Mouse (Mus musculus): ENCODE measurements around the gene Fam3c. TPM values are rescaled to one million over a fixed set of nuclear protein-coding genes. Genes with fewer than 3 reads are reported as not detected.

Gene Fam3c
- polyA plus RNA-seq, 1 experiment from 2014 or later: 42.7 TPM

DNA sequence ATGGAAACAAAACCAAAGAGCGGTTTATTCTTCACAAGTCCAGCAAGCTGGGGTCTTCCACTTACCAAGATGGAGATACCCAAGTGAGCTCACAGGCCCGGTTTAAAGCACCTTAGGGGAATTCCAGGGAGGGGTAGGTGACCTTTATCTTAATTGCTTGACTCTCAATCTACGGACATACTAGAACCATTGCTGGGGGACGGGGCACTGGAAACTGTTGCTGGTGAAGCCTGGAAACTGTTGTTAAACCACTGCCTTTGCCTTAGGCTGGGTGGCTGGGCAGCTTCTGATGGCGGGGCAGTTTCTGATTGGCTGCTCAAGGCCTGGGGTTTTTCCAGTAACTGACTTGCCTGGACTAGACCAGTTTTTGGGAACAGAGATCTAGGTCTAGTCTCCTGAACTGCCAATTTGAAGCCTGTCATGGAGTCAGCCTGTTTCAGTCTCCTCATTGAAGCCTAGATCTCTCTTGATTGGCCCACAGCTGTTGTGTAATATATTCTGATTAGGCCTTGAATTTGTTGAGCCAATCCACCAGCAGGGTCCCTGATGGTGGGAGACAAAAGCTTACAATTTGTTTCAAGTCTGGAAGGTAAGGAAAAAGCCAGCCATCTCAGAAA, 29.3 kb upstream of the Fam3c start:
- H3K9me3 ChIP-seq (replicated peaks; ENCODE audit: control insufficient read depth, low read length): no peaks in the 10 kb centered on the region
- no peaks in the 10 kb centered on the region for H3K4me1 ChIP-seq (ENCODE audit: control insufficient read depth, insufficient read depth, low read length)
- no peaks in the 10 kb centered on the region for H3K27me3 ChIP-seq (ENCODE audit: control insufficient read depth, insufficient read depth, low read length)
- 80% methylated on average over 5 of the region's 5 CpGs for WGBS
- H3K9ac ChIP-seq (ENCODE audit: low read length): no peak overlapping the region
- H3K4me3 ChIP-seq (ENCODE audit: low read length): no peak overlapping the region
- no peak overlapping the region for H3K4me2 ChIP-seq (ENCODE audit: low read depth, low read length)
- no peak for ATAC-seq (replicated peaks; ENCODE audit: extremely low read depth, insufficient read depth, low FRiP score)
- H3K36me3 ChIP-seq (ENCODE audit: control insufficient read depth, insufficient read depth): no peaks in the 10 kb centered on the region
- no peak overlapping the region for H3K27ac ChIP-seq (ENCODE audit: low read length)

DNA sequence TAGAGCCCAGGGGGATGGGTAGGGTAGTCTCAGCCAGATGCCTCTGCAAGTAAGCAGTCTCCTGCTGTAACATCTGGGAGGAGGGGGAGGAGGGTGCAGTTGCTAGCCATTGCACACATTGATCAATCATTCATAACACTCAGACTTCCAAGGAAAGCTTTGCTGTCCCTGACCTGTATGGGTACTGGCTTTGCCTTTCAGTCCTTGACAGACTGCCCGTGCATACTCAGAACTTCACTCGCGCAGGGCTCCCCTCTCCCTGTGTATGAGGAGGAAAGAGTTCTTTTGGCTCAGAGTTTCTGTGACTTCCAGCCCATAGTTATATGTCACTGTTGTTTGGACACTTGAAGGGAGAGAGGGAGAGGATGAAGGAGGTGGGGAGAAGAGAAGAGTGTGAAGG, 24.2 kb upstream of the Fam3c start:
- no peak for ATAC-seq (replicated peaks; ENCODE audit: extremely low read depth, insufficient read depth, low FRiP score)

DNA sequence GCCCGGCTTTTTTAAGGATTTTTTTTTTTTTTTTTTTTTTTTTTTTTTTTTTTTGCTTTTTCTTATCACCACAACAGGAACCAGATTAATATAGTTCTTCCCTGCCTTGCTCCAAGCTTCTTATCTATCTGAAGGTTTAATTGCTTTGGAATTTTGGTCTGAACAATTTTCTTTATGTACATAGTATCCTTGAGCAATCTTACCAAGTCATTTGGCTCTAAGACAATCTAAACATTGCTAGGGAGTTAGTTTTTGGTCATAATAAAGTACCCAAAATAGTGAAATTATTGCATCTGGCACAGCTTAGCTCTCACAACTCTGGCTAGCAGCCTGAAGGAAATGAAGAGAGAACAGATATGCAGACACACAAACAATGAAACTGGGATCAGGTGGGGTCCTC, 23.8 kb upstream of the Fam3c start:
- H3K4me3 ChIP-seq (ENCODE audit: low read length): no peak overlapping the region
- no peak overlapping the region for H3K27ac ChIP-seq (ENCODE audit: low read length)
- 0 out of 2 replicates have a peak, but pooled peaks have one; percentile 14 for ATAC-seq (replicated peaks; ENCODE audit: extremely low read depth, insufficient read depth, low FRiP score)
- no peak overlapping the region for H3K9ac ChIP-seq (ENCODE audit: low read length)
- H3K27me3 ChIP-seq (ENCODE audit: control insufficient read depth, insufficient read depth, low read length): no peaks in the 10 kb centered on the region
- H3K4me2 ChIP-seq (ENCODE audit: low read depth, low read length): no peak overlapping the region
- no peaks in the 10 kb centered on the region for H3K9me3 ChIP-seq (replicated peaks; ENCODE audit: control insufficient read depth, low read length)
- H3K4me1 ChIP-seq (ENCODE audit: control insufficient read depth, insufficient read depth, low read length): no peaks in the 10 kb centered on the region
- H3K36me3 ChIP-seq (ENCODE audit: control insufficient read depth, insufficient read depth): no peaks in the 10 kb centered on the region
- WGBS: 69% methylated on average over 1 of the region's 1 CpGs

More for the DNA sequence above, 24.2 kb upstream of the Fam3c start:
- no peak overlapping the region for H3K9ac ChIP-seq (ENCODE audit: low read length)
- no peak overlapping the region for H3K4me2 ChIP-seq (ENCODE audit: low read depth, low read length)
- H3K27ac ChIP-seq (ENCODE audit: low read length): no peak overlapping the region
- no peaks in the 10 kb centered on the region for H3K27me3 ChIP-seq (ENCODE audit: control insufficient read depth, insufficient read depth, low read length)
- WGBS: 84% methylated on average over 3 of the region's 3 CpGs
- no peaks in the 10 kb centered on the region for H3K36me3 ChIP-seq (ENCODE audit: control insufficient read depth, insufficient read depth)
- H3K4me3 ChIP-seq (ENCODE audit: low read length): no peak overlapping the region
- H3K9me3 ChIP-seq (replicated peaks; ENCODE audit: control insufficient read depth, low read length): no peaks in the 10 kb centered on the region
- H3K4me1 ChIP-seq (ENCODE audit: control insufficient read depth, insufficient read depth, low read length): no peaks in the 10 kb centered on the region

DNA sequence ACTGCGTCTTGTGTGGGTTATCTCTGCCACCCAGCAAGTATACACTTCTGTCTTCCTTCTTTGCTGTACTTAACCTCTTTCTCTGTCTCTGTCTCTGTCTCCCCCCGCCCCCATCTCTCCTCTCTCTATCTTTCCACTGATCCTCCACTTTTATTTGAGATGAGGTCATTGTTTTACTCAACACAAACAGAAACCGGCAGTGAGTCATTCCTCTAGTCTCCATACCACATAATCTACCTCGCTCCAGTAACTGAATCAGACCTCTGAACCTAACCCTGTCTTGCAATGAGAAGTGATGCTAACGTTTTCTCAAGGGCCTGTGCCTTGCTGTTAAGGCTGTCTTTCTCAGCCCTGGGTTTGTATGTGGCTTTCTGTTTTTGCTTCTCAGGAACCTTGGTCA, 22.4 kb upstream of the Fam3c start:
- no peak for ATAC-seq (replicated peaks; ENCODE audit: extremely low read depth, insufficient read depth, low FRiP score)
- H3K4me2 ChIP-seq (ENCODE audit: low read depth, low read length): no peak overlapping the region
- no peak overlapping the region for H3K9ac ChIP-seq (ENCODE audit: low read length)
- no peak overlapping the region for H3K27ac ChIP-seq (ENCODE audit: low read length)
- H3K27me3 ChIP-seq (ENCODE audit: control insufficient read depth, insufficient read depth, low read length): no peaks in the 10 kb centered on the region
- H3K4me3 ChIP-seq (ENCODE audit: low read length): no peak overlapping the region
- H3K36me3 ChIP-seq (ENCODE audit: control insufficient read depth, insufficient read depth): no peaks in the 10 kb centered on the region
- H3K9me3 ChIP-seq (replicated peaks; ENCODE audit: control insufficient read depth, low read length): no peaks in the 10 kb centered on the region
- H3K4me1 ChIP-seq (ENCODE audit: control insufficient read depth, insufficient read depth, low read length): no peaks in the 10 kb centered on the region
- 49% methylated on average over 5 of the region's 5 CpGs for WGBS

DNA sequence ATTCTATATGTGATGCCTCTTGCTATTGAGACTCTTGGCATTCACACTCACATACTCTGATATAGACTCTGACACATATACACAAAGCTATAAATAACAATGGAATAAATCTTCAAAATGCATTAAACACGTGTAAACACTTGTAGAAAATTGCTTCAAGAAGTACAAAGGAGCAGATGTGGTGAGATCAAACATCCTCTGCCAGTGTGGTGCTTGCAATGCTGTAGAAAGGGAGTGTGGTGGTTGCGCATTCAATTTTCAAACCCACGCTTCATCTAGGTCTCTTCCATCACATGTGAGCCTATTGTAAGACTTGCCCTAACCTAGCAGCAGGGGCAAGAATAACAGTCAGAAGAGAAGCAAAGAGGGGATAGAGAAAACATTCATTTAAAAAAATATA, 18.7 kb upstream of the Fam3c start:
- 69% methylated on average over 3 of the region's 3 CpGs for WGBS

DNA sequence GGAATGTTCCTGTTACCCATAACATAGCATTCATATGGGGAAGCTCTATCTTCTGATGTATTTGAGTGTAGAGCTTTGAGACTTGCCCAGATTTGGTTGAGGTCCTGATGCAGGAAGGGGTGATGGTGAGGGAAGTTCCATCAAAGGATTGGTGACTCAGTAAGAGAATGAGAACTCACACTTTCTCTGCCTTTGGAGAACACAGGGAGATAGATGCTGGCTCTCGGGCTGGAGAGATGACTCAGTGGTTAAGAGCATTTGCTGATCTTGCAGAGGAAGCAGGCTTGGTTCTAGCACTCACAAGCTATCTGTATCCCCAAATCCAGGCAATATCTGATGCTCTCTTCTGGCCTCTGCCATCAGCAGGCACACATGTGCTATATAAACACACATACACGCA, 17.4 kb upstream of the Fam3c start:
- Histone ChIP-seq H3K36me3 (ENCODE audit: control insufficient read depth, insufficient read depth) (no peaks in the 10 kb centered on the region), H3K4me2 (ENCODE audit: low read depth, low read length) (no peak overlapping the region), H3K4me1 (ENCODE audit: control insufficient read depth, insufficient read depth, low read length) (no peaks in the 10 kb centered on the region), H3K27ac (ENCODE audit: low read length) (no peak overlapping the region), H3K27me3 (ENCODE audit: control insufficient read depth, insufficient read depth, low read length) (no peaks in the 10 kb centered on the region), H3K9me3 (replicated peaks; ENCODE audit: control insufficient read depth, low read length) (no peaks in the 10 kb centered on the region), H3K4me3 (ENCODE audit: low read length) (no peak overlapping the region), H3K9ac (ENCODE audit: low read length) (no peak overlapping the region)
- 76% methylated on average over 2 of the region's 2 CpGs for WGBS
- ATAC-seq (replicated peaks; ENCODE audit: extremely low read depth, insufficient read depth, low FRiP score): no peak

More for the DNA sequence above, 18.7 kb upstream of the Fam3c start:
- no peak for ATAC-seq (replicated peaks; ENCODE audit: extremely low read depth, insufficient read depth, low FRiP score)
- H3K4me3 ChIP-seq (ENCODE audit: low read length): no peak overlapping the region
- no peak overlapping the region for H3K9ac ChIP-seq (ENCODE audit: low read length)
- no peaks in the 10 kb centered on the region for H3K9me3 ChIP-seq (replicated peaks; ENCODE audit: control insufficient read depth, low read length)
- H3K4me1 ChIP-seq (ENCODE audit: control insufficient read depth, insufficient read depth, low read length): no peaks in the 10 kb centered on the region
- H3K36me3 ChIP-seq (ENCODE audit: control insufficient read depth, insufficient read depth): no peaks in the 10 kb centered on the region
- H3K27ac ChIP-seq (ENCODE audit: low read length): no peak overlapping the region
- no peak overlapping the region for H3K4me2 ChIP-seq (ENCODE audit: low read depth, low read length)
- no peaks in the 10 kb centered on the region for H3K27me3 ChIP-seq (ENCODE audit: control insufficient read depth, insufficient read depth, low read length)

DNA sequence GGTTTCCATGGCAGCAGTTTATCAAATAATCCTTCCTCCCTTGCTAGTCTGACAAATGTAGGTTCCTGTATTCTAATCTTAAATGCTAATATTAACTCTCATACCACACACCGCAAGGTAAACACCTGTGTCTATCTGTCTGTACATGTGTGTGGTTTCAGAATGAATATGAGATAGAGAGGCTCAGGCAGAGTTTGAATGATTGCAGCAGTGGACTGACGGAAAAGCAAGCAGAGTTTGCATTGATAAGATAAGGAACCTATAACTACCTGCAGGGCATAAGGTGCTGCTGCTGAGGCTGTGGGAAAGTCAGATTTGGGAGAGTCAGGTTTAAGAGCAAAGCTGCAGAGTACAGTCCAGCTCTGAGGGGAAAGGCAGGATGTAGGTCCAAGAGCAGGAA, 10.9 kb upstream of the Fam3c start:
- Histone ChIP-seq H3K4me3 (ENCODE audit: low read length) (no peak overlapping the region), H3K9me3 (replicated peaks; ENCODE audit: control insufficient read depth, low read length) (no peaks in the 10 kb centered on the region), H3K27ac (ENCODE audit: low read length) (no peak overlapping the region), H3K36me3 (ENCODE audit: control insufficient read depth, insufficient read depth) (no peaks in the 10 kb centered on the region), H3K4me1 (ENCODE audit: control insufficient read depth, insufficient read depth, low read length) (no peaks in the 10 kb centered on the region), H3K4me2 (ENCODE audit: low read depth, low read length) (no peak overlapping the region), H3K9ac (ENCODE audit: low read length) (no peak overlapping the region), H3K27me3 (ENCODE audit: control insufficient read depth, insufficient read depth, low read length) (no peaks in the 10 kb centered on the region)
- ATAC-seq (replicated peaks; ENCODE audit: extremely low read depth, insufficient read depth, low FRiP score): no peak
- 64% methylated on average over 2 of the region's 2 CpGs for WGBS

DNA sequence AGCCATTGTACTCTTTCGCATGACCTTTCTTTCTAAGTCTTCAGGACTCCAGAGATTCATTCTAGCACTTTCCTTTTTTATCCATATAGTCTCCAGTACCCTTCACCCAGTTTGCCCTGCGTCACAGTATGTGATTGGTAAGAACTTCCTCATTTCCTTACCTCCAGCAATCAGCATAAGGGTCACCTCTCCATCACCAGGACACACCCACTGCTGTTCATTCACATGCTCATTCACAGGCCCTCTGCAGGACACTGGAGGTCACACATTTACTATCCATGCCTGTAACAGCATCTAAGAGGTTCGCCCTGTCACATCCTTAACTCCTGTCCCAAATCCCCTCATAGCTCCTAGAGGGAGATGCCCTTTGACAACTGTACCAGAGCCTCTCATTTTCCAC, 7.5 kb upstream of the Fam3c start:
- 74% methylated on average over 3 of the region's 3 CpGs for WGBS
- Histone ChIP-seq H3K4me1 (ENCODE audit: control insufficient read depth, insufficient read depth, low read length) (no peaks in the 10 kb centered on the region), H3K36me3 (ENCODE audit: control insufficient read depth, insufficient read depth) (no peaks in the 10 kb centered on the region), H3K4me2 (ENCODE audit: low read depth, low read length) (no peak overlapping the region), H3K27me3 (ENCODE audit: control insufficient read depth, insufficient read depth, low read length) (no peaks in the 10 kb centered on the region), H3K27ac (ENCODE audit: low read length) (no peak overlapping the region), H3K9ac (ENCODE audit: low read length) (no peak overlapping the region), H3K4me3 (ENCODE audit: low read length) (no peak overlapping the region), H3K9me3 (replicated peaks; ENCODE audit: control insufficient read depth, low read length) (no peaks in the 10 kb centered on the region)
- ATAC-seq (replicated peaks; ENCODE audit: extremely low read depth, insufficient read depth, low FRiP score): no peak

DNA sequence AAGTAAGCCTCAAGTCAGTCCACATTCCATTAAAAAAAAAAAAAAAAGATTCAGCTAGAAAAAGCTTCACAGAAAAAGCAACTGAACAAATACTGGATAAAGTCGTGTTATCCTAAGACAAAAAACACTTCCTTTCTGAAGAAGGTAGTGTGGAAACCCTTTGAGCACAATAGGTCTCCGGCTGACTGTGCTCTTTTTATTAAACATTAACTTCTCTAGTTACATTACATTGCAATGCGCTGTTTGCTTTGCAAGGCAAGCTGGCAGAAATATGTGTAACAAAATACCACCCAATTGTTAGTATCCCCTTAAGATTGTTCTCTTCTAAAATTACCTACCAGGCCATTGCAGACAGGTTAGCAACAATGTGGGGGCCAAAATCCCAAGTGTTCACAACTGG, 5.9 kb upstream of the Fam3c start:
- no peak for ATAC-seq (replicated peaks; ENCODE audit: extremely low read depth, insufficient read depth, low FRiP score)
- Histone ChIP-seq H3K36me3 (ENCODE audit: control insufficient read depth, insufficient read depth) (no peaks in the 10 kb centered on the region), H3K9me3 (replicated peaks; ENCODE audit: control insufficient read depth, low read length) (0 out of 2 replicates have a peak, but pooled peaks cover 2% of the 10 kb centered on the region), H3K9ac (ENCODE audit: low read length) (no peak overlapping the region), H3K4me3 (ENCODE audit: low read length) (no peak overlapping the region), H3K27ac (ENCODE audit: low read length) (no peak overlapping the region), H3K4me1 (ENCODE audit: control insufficient read depth, insufficient read depth, low read length) (no peaks in the 10 kb centered on the region), H3K4me2 (ENCODE audit: low read depth, low read length) (no peak overlapping the region), H3K27me3 (ENCODE audit: control insufficient read depth, insufficient read depth, low read length) (no peaks in the 10 kb centered on the region)
- 63% methylated on average over 3 of the region's 3 CpGs for WGBS
